Mouse (Mus musculus): ENCODE data around the gene Ppp1r9b. TPM values are rescaled to one million over a fixed set of nuclear protein-coding genes. Genes with fewer than 3 reads are reported as not detected.
"Not testable (repeated sequence)": the region's sequence is repeated elsewhere in the genome, so short reads cannot be mapped to it uniquely, and the experiment has no call there.

The Ppp1r9b gene
- polyA plus RNA-seq, 1 experiment from 2014 or later, result 27.9 TPM

- no peak for DNase-seq (ENCODE audit: low spot score)
Measured at GRCm38 (mm10) chr11:94996984-94997383, 6.1 kb downstream of the Ppp1r9b start.

- DNase-seq (ENCODE audit: low spot score), result no peak
Measured at GRCm38 (mm10) chr11:94997596-94997995, 6.8 kb downstream of the Ppp1r9b start.

GRCm38 (mm10) chr11:94998041-94998531 lies 7.3 kb downstream of the Ppp1r9b start:
- peak; percentile 98 for DNase-seq (ENCODE audit: low spot score)

- peak; percentile 2 for DNase-seq (ENCODE audit: low spot score)
Measured at GRCm38 (mm10) chr11:95000128-95000527, 9.3 kb downstream of the Ppp1r9b start.

- DNase-seq (ENCODE audit: low spot score), result peak; percentile 79
Measured at GRCm38 (mm10) chr11:95000548-95000947, 9.7 kb downstream of the Ppp1r9b start.

- peak; percentile 73 for DNase-seq (ENCODE audit: low spot score)
Measured at GRCm38 (mm10) chr11:95001058-95001457, 10.2 kb downstream of the Ppp1r9b start.

GRCm38 (mm10) chr11:95001584-95002347 lies 10.9 kb downstream of the Ppp1r9b start:
- DNase-seq (ENCODE audit: low spot score), result no peak

- no peak for DNase-seq (ENCODE audit: low spot score)
Measured at GRCm38 (mm10) chr11:95002705-95003104, 11.9 kb downstream of the Ppp1r9b start.

GRCm38 (mm10) chr11:95004136-95004936 lies 13.5 kb downstream of the Ppp1r9b start:
- no peak for DNase-seq (ENCODE audit: low spot score)

GRCm38 (mm10) chr11:95004937-95005198 lies 14.0 kb downstream of the Ppp1r9b start:
- no peak for DNase-seq (ENCODE audit: low spot score)

GRCm38 (mm10) chr11:95006038-95006437 lies 15.2 kb downstream of the Ppp1r9b start:
- DNase-seq (ENCODE audit: low spot score), result peak; percentile 3

GRCm38 (mm10) chr11:95006525-95007219 lies 15.8 kb downstream of the Ppp1r9b start:
- DNase-seq (ENCODE audit: low spot score), result peak; percentile 74

- DNase-seq (ENCODE audit: low spot score), result no peak
Measured at GRCm38 (mm10) chr11:95007418-95007817, 16.6 kb downstream of the Ppp1r9b start.

- peak; percentile 2 for DNase-seq (ENCODE audit: low spot score)
Measured at GRCm38 (mm10) chr11:95008661-95009628, 18.1 kb downstream of the Ppp1r9b start.

- peak; percentile 12 for DNase-seq (ENCODE audit: low spot score)
Measured at GRCm38 (mm10) chr11:95009629-95010014, 18.8 kb downstream of the Ppp1r9b start, which contains the start of gene Samd14. Gene Samd14 (plus strand): TSS chr11:95009879.

- no peak for DNase-seq (ENCODE audit: low spot score)
Measured at GRCm38 (mm10) chr11:95010141-95010739, 19.4 kb downstream of the Ppp1r9b start.

GRCm38 (mm10) chr11:95010841-95011403 lies 20.1 kb downstream of the Ppp1r9b start:
- DNase-seq (ENCODE audit: low spot score), result not testable (repeated sequence)

- no peak for DNase-seq (ENCODE audit: low spot score)
Measured at GRCm38 (mm10) chr11:95011416-95011815, 20.6 kb downstream of the Ppp1r9b start.

GRCm38 (mm10) chr11:95012075-95012474 lies 21.2 kb downstream of the Ppp1r9b start:
- DNase-seq (ENCODE audit: low spot score), result no peak

GRCm38 (mm10) chr11:95012487-95012886 lies 21.7 kb downstream of the Ppp1r9b start:
- DNase-seq (ENCODE audit: low spot score), result no peak
